Mouse (Mus musculus) induced T-regulatory cell, adult 2 months (primary cell): Measurements from ENCODE around the gene Sde2.
"Not testable (repeated sequence)": the region's sequence is repeated elsewhere in the genome, so short reads cannot be mapped to it uniquely, and the experiment has no call there.

Experiments used
- DNase-seq: peaks from one replicate; pipeline ENCODE4 v3.0.0-alpha.2; 2012; ENCODE audit warnings: low read depth

The Sde2 gene

GRCm38 (mm10) chr1:180835273-180836015, 15.5 kb upstream of the Sde2 start:
- no peak for DNase-seq

GRCm38 (mm10) chr1:180836467-180836866, 14.5 kb upstream of the Sde2 start:
- not testable (repeated sequence) for DNase-seq

GRCm38 (mm10) chr1:180837186-180837585, 13.7 kb upstream of the Sde2 start:
- no peak for DNase-seq

- no peak for DNase-seq
Observed at GRCm38 (mm10) chr1:180838014-180838413, 12.9 kb upstream of the Sde2 start.

- DNase-seq, result no peak
Observed at GRCm38 (mm10) chr1:180839201-180839910, 11.6 kb upstream of the Sde2 start.

GRCm38 (mm10) chr1:180841561-180842300, 9.2 kb upstream of the Sde2 start:
- DNase-seq, result no peak

- DNase-seq, result peak; percentile 86
Observed at GRCm38 (mm10) chr1:180848114-180848510, 2.8 kb upstream of the Sde2 start.

- peak; percentile 77 for DNase-seq
Observed at GRCm38 (mm10) chr1:180848511-180849241, 2.3 kb upstream of the Sde2 start.

GRCm38 (mm10) chr1:180849701-180850301, 1.1 kb upstream of the Sde2 start:
- no peak for DNase-seq

- no peak for DNase-seq
Observed at GRCm38 (mm10) chr1:180858763-180859162, 7.8 kb downstream of the Sde2 start.

GRCm38 (mm10) chr1:180860030-180860429, 9.1 kb downstream of the Sde2 start:
- DNase-seq, result no peak

- DNase-seq, result peak; percentile 77
Observed at GRCm38 (mm10) chr1:180863606-180864005, 12.7 kb downstream of the Sde2 start.

- no peak for DNase-seq
Observed at GRCm38 (mm10) chr1:180866001-180866400, 15.1 kb downstream of the Sde2 start.

- no peak for DNase-seq
Observed at GRCm38 (mm10) chr1:180870122-180870650, 19.3 kb downstream of the Sde2 start.

GRCm38 (mm10) chr1:180873861-180874484, 23.0 kb downstream of the Sde2 start:
- DNase-seq, result peak; percentile 90

GRCm38 (mm10) chr1:180874615-180875014, 23.7 kb downstream of the Sde2 start:
- DNase-seq, result no peak

- no peak for DNase-seq
Observed at GRCm38 (mm10) chr1:180875126-180875525, 24.2 kb downstream of the Sde2 start.

- DNase-seq, result no peak
Observed at GRCm38 (mm10) chr1:180877466-180877865, 26.5 kb downstream of the Sde2 start.

- DNase-seq, result no peak
Observed at GRCm38 (mm10) chr1:180881768-180882167, 30.8 kb downstream of the Sde2 start.

- DNase-seq, result no peak
Observed at GRCm38 (mm10) chr1:180883731-180884130, 32.8 kb downstream of the Sde2 start.

GRCm38 (mm10) chr1:180884484-180884883, 33.6 kb downstream of the Sde2 start:
- peak; percentile 21 for DNase-seq
